Mouse (Mus musculus): ENCODE measurements around the gene Syngr1.

- TF ChIP-seq POLR2A (IDR thresholded peaks at IDR 0.05; ENCODE audit: borderline replicate concordance, low read depth, low read length) (no peak), CTCF (IDR thresholded peaks at IDR 0.05; ENCODE audit: low read depth, low read length) (no peak)
Observed at GRCm38 (mm10) chr15:80165396-80165795, 74.3 kb downstream of the Syngr1 start.

Data from bone marrow macrophage, adult 2 months (primary cell).